Mouse (Mus musculus) lung, postnatal 25 days (tissue): ENCODE measurements around the gene Scgb1b20.
"Not testable (repeated sequence)": the region's sequence is repeated elsewhere in the genome, so short reads cannot be mapped to it uniquely, and the experiment has no call there.

Experiments used
- DNase-seq: peaks from one replicate; pipeline ENCODE4 v3.0.0; 2022; ENCODE audit warnings: low spot score

The Scgb1b20 gene

GRCm38 (mm10) chr7:33372934-33373333 lies at the start of gene Scgb1b20:
TSS of gene Scgb1b20 (plus strand) at chr7:33373234.
- DNase-seq = not testable (repeated sequence)

GRCm38 (mm10) chr7:33366222-33366621 lies 6.8 kb upstream of the Scgb1b20 start, which contains the start of gene Scgb2b20:
TSS of gene Scgb2b20 (minus strand) at chr7:33366322.
- DNase-seq = not testable (repeated sequence)

GRCm38 (mm10) chr7:33399749-33400148 lies 26.7 kb downstream of the Scgb1b20 start:
- DNase-seq = not testable (repeated sequence)

- DNase-seq = no peak
Measured at GRCm38 (mm10) chr7:33401650-33402049, 28.6 kb downstream of the Scgb1b20 start.

- not testable (repeated sequence) for DNase-seq
Measured at GRCm38 (mm10) chr7:33409681-33410080, 36.6 kb downstream of the Scgb1b20 start.
